Mouse (Mus musculus): ENCODE data around the gene 1700049E17Rik2. TPM values are rescaled to one million over a fixed set of nuclear protein-coding genes. Genes with fewer than 3 reads are reported as not detected.
"Not testable (repeated sequence)": the region's sequence is repeated elsewhere in the genome, so short reads cannot be mapped to it uniquely, and the experiment has no call there.

The 1700049E17Rik2 gene
- not detected in 2 replicates for total RNA-seq (2012; rRNA removed)
- not detected for polyA plus RNA-seq (2012; ENCODE audit: insufficient read depth in 1 of 2, insufficient read length in 2 of 2, low read depth in 1 of 2, low replicate concordance in 2 of 2, missing spikeins in 1 of 2)

DNA sequence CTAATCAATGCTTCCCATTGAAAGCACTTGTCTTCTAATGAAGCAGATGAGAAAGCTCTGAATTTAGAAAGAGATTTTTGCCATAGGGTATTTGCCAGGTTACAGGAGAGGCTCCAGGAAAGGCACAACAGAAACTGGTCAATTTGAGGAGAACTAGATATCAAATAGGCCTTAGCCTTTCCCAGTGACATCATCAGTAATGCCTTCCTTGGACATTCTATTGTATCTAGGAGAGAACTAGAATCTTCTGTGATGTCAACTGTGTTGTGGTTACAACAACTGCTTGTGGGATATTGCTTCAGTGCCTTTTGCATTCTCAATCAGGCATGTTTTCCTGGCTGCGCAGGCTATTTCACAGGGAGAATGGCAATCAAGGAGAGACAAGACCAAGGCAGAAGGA lies at the start of gene 1700049E17Rik2:
Gene 1700049E17Rik2 (plus strand): TSS at position 301 of the 400 bp plus-strand sequence.
- not testable (repeated sequence) for H3K79me2 ChIP-seq (ENCODE audit: control insufficient read depth, insufficient read depth, low read length, poor library complexity); H3K36me3 ChIP-seq (ENCODE audit: control insufficient read depth in 1 of 2, insufficient read depth in 2 of 2, low read length in 2 of 2); H3K4me1 ChIP-seq (ENCODE audit: control insufficient read depth in 1 of 2, insufficient read depth in 2 of 2, low read length in 2 of 2); H3K9ac ChIP-seq (ENCODE audit: control insufficient read depth, low read depth, low read length, poor library complexity, severe bottlenecking); DNase-seq (ENCODE audit: low read depth, low spot score); H3K9me3 ChIP-seq (replicated peaks; ENCODE audit: insufficient read depth, low read length); H3K4me3 ChIP-seq (ENCODE audit: control insufficient read depth in 1 of 2, insufficient read depth in 1 of 2, low read depth in 2 of 2, low read length in 2 of 2); H3K27ac ChIP-seq (ENCODE audit: control insufficient read depth, low read depth, low read length); H3K27me3 ChIP-seq (ENCODE audit: control insufficient read depth in 1 of 2, insufficient read depth in 2 of 2, low read length in 2 of 2)

DNA sequence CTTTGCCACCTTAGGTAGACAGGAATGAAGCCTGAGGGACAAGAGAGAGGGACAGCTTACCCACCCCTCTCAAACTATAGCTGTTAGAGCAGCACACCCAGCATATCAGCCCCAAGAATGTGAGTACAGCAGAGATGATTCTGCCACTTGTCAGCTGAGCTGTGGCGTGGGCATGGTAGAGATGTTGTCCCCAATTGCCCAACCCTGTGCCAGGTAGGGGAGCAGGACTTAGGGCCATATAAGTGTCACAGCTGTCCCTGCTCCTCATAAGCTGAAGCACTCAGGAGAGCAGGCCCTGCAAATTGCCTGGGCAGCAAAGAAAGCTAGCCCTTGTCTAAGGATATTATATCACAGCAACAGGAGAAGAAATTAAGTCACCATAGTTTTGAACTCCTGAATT lies 48.3 kb upstream of the 1700049E17Rik2 start:
- not testable (repeated sequence) for H3K79me2 ChIP-seq (ENCODE audit: control insufficient read depth, insufficient read depth, low read length, poor library complexity); H3K4me3 ChIP-seq (ENCODE audit: control insufficient read depth in 1 of 2, insufficient read depth in 1 of 2, low read depth in 2 of 2, low read length in 2 of 2); H3K9ac ChIP-seq (ENCODE audit: control insufficient read depth, low read depth, low read length, poor library complexity, severe bottlenecking); H3K4me1 ChIP-seq (ENCODE audit: control insufficient read depth in 1 of 2, insufficient read depth in 2 of 2, low read length in 2 of 2); H3K9me3 ChIP-seq (replicated peaks; ENCODE audit: insufficient read depth, low read length); H3K27me3 ChIP-seq (ENCODE audit: control insufficient read depth in 1 of 2, insufficient read depth in 2 of 2, low read length in 2 of 2); H3K27ac ChIP-seq (ENCODE audit: control insufficient read depth, low read depth, low read length); DNase-seq (ENCODE audit: low read depth, low spot score); H3K36me3 ChIP-seq (ENCODE audit: control insufficient read depth in 1 of 2, insufficient read depth in 2 of 2, low read length in 2 of 2)

GRCm38 (mm10) chr14:41555483-41555882 lies 17.5 kb upstream of the 1700049E17Rik2 start, which contains the start of gene Gm7970:
TSS of gene Gm7970 (minus strand) at chr14:41555583.
- not testable (repeated sequence) for DNase-seq (ENCODE audit: low read depth, low spot score); H3K79me2 ChIP-seq (ENCODE audit: control insufficient read depth, insufficient read depth, low read length, poor library complexity); H3K27me3 ChIP-seq (ENCODE audit: control insufficient read depth in 1 of 2, insufficient read depth in 2 of 2, low read length in 2 of 2); H3K36me3 ChIP-seq (ENCODE audit: control insufficient read depth in 1 of 2, insufficient read depth in 2 of 2, low read length in 2 of 2); H3K9ac ChIP-seq (ENCODE audit: control insufficient read depth, low read depth, low read length, poor library complexity, severe bottlenecking); H3K27ac ChIP-seq (ENCODE audit: control insufficient read depth, low read depth, low read length); H3K4me1 ChIP-seq (ENCODE audit: control insufficient read depth in 1 of 2, insufficient read depth in 2 of 2, low read length in 2 of 2); H3K9me3 ChIP-seq (replicated peaks; ENCODE audit: insufficient read depth, low read length); H3K4me3 ChIP-seq (ENCODE audit: control insufficient read depth in 1 of 2, insufficient read depth in 1 of 2, low read depth in 2 of 2, low read length in 2 of 2)

GRCm38 (mm10) chr14:41586346-41586745 lies 13.3 kb downstream of the 1700049E17Rik2 start:
- H3K4me1 ChIP-seq (ENCODE audit: control insufficient read depth in 1 of 2, insufficient read depth in 2 of 2, low read length in 2 of 2); H3K27ac ChIP-seq (ENCODE audit: control insufficient read depth, low read depth, low read length); H3K79me2 ChIP-seq (ENCODE audit: control insufficient read depth, insufficient read depth, low read length, poor library complexity); H3K36me3 ChIP-seq (ENCODE audit: control insufficient read depth in 1 of 2, insufficient read depth in 2 of 2, low read length in 2 of 2); H3K9ac ChIP-seq (ENCODE audit: control insufficient read depth, low read depth, low read length, poor library complexity, severe bottlenecking); DNase-seq (ENCODE audit: low read depth, low spot score); H3K9me3 ChIP-seq (replicated peaks; ENCODE audit: insufficient read depth, low read length); H3K4me3 ChIP-seq (ENCODE audit: control insufficient read depth in 1 of 2, insufficient read depth in 1 of 2, low read depth in 2 of 2, low read length in 2 of 2); H3K27me3 ChIP-seq (ENCODE audit: control insufficient read depth in 1 of 2, insufficient read depth in 2 of 2, low read length in 2 of 2): not testable (repeated sequence)

DNA sequence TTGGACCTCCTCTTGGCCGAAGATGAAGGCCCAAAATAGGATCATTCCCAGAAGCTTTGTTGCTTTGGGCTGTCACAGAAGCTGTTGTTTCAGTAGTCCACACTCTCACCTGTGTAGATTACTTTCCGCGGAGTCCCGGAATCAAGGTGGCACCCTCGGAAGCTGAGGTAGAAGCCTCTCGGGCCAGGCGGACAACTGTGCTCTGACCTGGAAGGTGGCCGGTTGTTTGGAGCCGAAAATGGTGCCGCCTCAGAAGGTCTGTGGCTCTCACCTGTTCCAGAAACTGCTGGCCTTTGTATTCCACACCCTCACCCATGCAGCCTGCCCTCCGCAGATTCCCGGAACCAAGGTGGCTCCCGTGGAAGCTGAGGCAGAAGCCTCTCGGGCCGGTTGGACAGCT lies 27.9 kb downstream of the 1700049E17Rik2 start:
- H3K9me3 ChIP-seq (replicated peaks; ENCODE audit: insufficient read depth, low read length); H3K4me1 ChIP-seq (ENCODE audit: control insufficient read depth in 1 of 2, insufficient read depth in 2 of 2, low read length in 2 of 2); H3K79me2 ChIP-seq (ENCODE audit: control insufficient read depth, insufficient read depth, low read length, poor library complexity); H3K4me3 ChIP-seq (ENCODE audit: control insufficient read depth in 1 of 2, insufficient read depth in 1 of 2, low read depth in 2 of 2, low read length in 2 of 2); H3K27me3 ChIP-seq (ENCODE audit: control insufficient read depth in 1 of 2, insufficient read depth in 2 of 2, low read length in 2 of 2); H3K9ac ChIP-seq (ENCODE audit: control insufficient read depth, low read depth, low read length, poor library complexity, severe bottlenecking); DNase-seq (ENCODE audit: low read depth, low spot score); H3K27ac ChIP-seq (ENCODE audit: control insufficient read depth, low read depth, low read length); H3K36me3 ChIP-seq (ENCODE audit: control insufficient read depth in 1 of 2, insufficient read depth in 2 of 2, low read length in 2 of 2): not testable (repeated sequence)

DNA sequence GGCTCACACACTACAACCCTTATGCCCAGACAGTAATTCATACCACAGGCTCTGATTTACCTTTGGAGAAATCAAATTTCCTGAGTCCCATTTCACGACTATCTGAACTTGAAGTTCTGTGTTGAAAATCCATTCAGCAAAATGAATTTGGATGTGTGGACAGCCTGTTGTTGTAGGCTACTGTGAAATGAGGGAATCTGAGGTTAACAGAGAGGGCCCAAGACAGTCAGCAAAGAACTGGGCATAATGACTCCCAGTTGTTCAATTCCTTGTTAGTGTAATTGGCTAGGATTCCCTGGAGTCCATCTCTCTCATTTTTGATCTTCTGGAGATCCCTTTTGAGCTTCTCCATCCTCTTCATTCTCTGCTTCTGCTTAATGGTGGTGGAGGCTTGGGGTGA lies 37.7 kb downstream of the 1700049E17Rik2 start:
- not testable (repeated sequence) for H3K4me1 ChIP-seq (ENCODE audit: control insufficient read depth in 1 of 2, insufficient read depth in 2 of 2, low read length in 2 of 2); DNase-seq (ENCODE audit: low read depth, low spot score); H3K27ac ChIP-seq (ENCODE audit: control insufficient read depth, low read depth, low read length); H3K4me3 ChIP-seq (ENCODE audit: control insufficient read depth in 1 of 2, insufficient read depth in 1 of 2, low read depth in 2 of 2, low read length in 2 of 2); H3K79me2 ChIP-seq (ENCODE audit: control insufficient read depth, insufficient read depth, low read length, poor library complexity); H3K9me3 ChIP-seq (replicated peaks; ENCODE audit: insufficient read depth, low read length); H3K9ac ChIP-seq (ENCODE audit: control insufficient read depth, low read depth, low read length, poor library complexity, severe bottlenecking); H3K36me3 ChIP-seq (ENCODE audit: control insufficient read depth in 1 of 2, insufficient read depth in 2 of 2, low read length in 2 of 2); H3K27me3 ChIP-seq (ENCODE audit: control insufficient read depth in 1 of 2, insufficient read depth in 2 of 2, low read length in 2 of 2)

GRCm38 (mm10) chr14:41622535-41622934 lies 49.5 kb downstream of the 1700049E17Rik2 start:
- not testable (repeated sequence) for DNase-seq (ENCODE audit: low read depth, low spot score); H3K27me3 ChIP-seq (ENCODE audit: control insufficient read depth in 1 of 2, insufficient read depth in 2 of 2, low read length in 2 of 2); H3K27ac ChIP-seq (ENCODE audit: control insufficient read depth, low read depth, low read length); H3K4me1 ChIP-seq (ENCODE audit: control insufficient read depth in 1 of 2, insufficient read depth in 2 of 2, low read length in 2 of 2); H3K4me3 ChIP-seq (ENCODE audit: control insufficient read depth in 1 of 2, insufficient read depth in 1 of 2, low read depth in 2 of 2, low read length in 2 of 2); H3K9me3 ChIP-seq (replicated peaks; ENCODE audit: insufficient read depth, low read length); H3K79me2 ChIP-seq (ENCODE audit: control insufficient read depth, insufficient read depth, low read length, poor library complexity); H3K9ac ChIP-seq (ENCODE audit: control insufficient read depth, low read depth, low read length, poor library complexity, severe bottlenecking); H3K36me3 ChIP-seq (ENCODE audit: control insufficient read depth in 1 of 2, insufficient read depth in 2 of 2, low read length in 2 of 2)

Data from MEL (cell line).